Mouse (Mus musculus) cortical plate, adult 2 months (tissue): Measurements from ENCODE around the gene Trmt112.

Experiments used
- CTCF ChIP-seq: fragments of 200-500 bp; IDR thresholded peaks from 2 replicates; pipeline ENCODE4 v1.5.1; 2011; ENCODE audit warnings: mild to moderate bottlenecking, control low read depth, low read length; ENCODE audit not compliant: insufficient read depth; ENCODE audit errors: extremely low read depth
- POLR2A ChIP-seq: fragments of 200-500 bp; IDR thresholded peaks from 2 replicates; pipeline ENCODE4 v1.6.1; 2011; ENCODE audit warnings: mild to moderate bottlenecking, low read length, control low read depth; ENCODE audit not compliant: insufficient read depth; ENCODE audit errors: extremely low read depth

DNA sequence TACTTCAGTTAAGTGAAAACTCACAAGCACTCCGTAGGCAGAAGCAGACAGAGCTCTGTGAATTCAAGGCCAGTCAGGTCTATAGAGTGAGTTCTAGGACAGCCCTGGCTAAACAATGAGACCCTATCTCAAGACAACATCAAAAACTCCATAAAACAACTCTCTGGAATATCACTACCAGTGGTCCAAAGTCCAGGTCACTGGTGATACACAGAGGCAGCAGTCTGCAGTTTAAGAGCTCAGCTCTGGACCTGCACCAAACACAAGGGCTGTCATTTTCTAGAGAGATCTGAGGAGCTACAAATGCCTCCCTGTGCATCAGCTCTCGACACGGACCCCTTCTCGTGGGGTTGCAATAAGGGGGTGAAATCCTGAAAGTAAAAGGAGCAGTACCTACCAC, 8.8 kb downstream of the Trmt112 start:
- no peak for TF ChIP-seq CTCF
- no peak for TF ChIP-seq POLR2A
